18 mouse cellular contexts compared by ENCODE assay signal in genomic region chr5:76146401-76146800, GRCm38 (mm10). TPM values are rescaled to one million over a fixed set of nuclear protein-coding genes. Genes with fewer than 3 reads are reported as not detected.
A peak's percentile ranks its signal among the peaks of the same experiment; 100 is the strongest.
DNase-seq lines count a peak whose midpoint lies in the region; ATAC-seq lines count a peak whose summit lies in the region.
"Had no signal": no experiment of that assay in that cellular context is flagged by ENCODE, and none has a peak within 500 bp of the region (broad histone marks: within the 10 kb centered on the region; RNA-seq: fewer than 3 reads in every experiment).

No protein-coding gene starts in this region.

- H3K27ac ChIP-seq in lung, embryonic 15.5 days: no peak overlapping the region
- H3K27ac ChIP-seq in intestine, embryonic 15.5 days: no peak overlapping the region
- no peak overlapping the region for H3K27ac ChIP-seq in forebrain, embryonic 15.5 days (replicated peaks)
- H3K27ac ChIP-seq: forebrain, embryonic 13.5 days; hindbrain, embryonic 14.5 days; left cerebral cortex, adult 2 months; limb, embryonic 12.5 days had no signal

- no peak overlapping the region for H3K4me2 ChIP-seq in lung, embryonic 15.5 days
- H3K4me2 ChIP-seq in intestine, embryonic 15.5 days (replicated peaks): no peak overlapping the region
- no peak overlapping the region for H3K4me2 ChIP-seq in forebrain, embryonic 15.5 days (replicated peaks)
- H3K4me2 ChIP-seq: forebrain, embryonic 13.5 days; hindbrain, embryonic 14.5 days; limb, embryonic 12.5 days; midbrain, embryonic 11.5 days had no signal

- peak; percentile 57; the same call in 1 of the 2 replicates for ATAC-seq in lung, embryonic 15.5 days (ENCODE audit: borderline replicate concordance, extremely low read depth, low FRiP score, low TSS enrichment)
- peak; percentile 47; the same call in 1 of the 2 replicates for ATAC-seq in intestine, embryonic 15.5 days
- ATAC-seq in forebrain, embryonic 15.5 days (replicated peaks): no peak
- ATAC-seq: forebrain, embryonic 13.5 days had no signal

- H3K27me3 ChIP-seq in lung, embryonic 15.5 days: no peaks in the 10 kb centered on the region
- no peaks in the 10 kb centered on the region for H3K27me3 ChIP-seq in intestine, embryonic 15.5 days (replicated peaks)
- H3K27me3 ChIP-seq in splenic B cell, adult 2 months (ENCODE audit: control insufficient read depth, insufficient read depth, low read length, poor library complexity, severe bottlenecking): no peaks in the 10 kb centered on the region
- no peaks in the 10 kb centered on the region for H3K27me3 ChIP-seq in forebrain, embryonic 15.5 days
- H3K27me3 ChIP-seq: forebrain, embryonic 13.5 days; limb, embryonic 12.5 days had no signal

- DNase-seq in lung, adult 18-20 months: no peak
- peak; percentile 60 for DNase-seq in ES-CJ7 (ENCODE audit: low read depth, low spot score)
- DNase-seq in splenic B cell, adult 2 months (ENCODE audit: low read depth, low spot score): peak; percentile 34
- no peak for DNase-seq in spleen, adult 12 weeks (ENCODE audit: low spot score)
- DNase-seq: adrenal gland, postnatal 25 days; cerebellum, adult 9-10 months; heart, postnatal 10 days; kidney, adult 18-20 months; lung, postnatal 14 days; thymus, adult 2 months had no signal

- peaks cover 2% of the 10 kb centered on the region; the same call in 1 of the 2 replicates for H3K4me1 ChIP-seq in lung, embryonic 15.5 days
- H3K4me1 ChIP-seq in intestine, embryonic 15.5 days (replicated peaks): no peaks in the 10 kb centered on the region
- H3K4me1 ChIP-seq in forebrain, embryonic 15.5 days: peaks cover 2% of the 10 kb centered on the region
- H3K4me1 ChIP-seq: limb, embryonic 12.5 days had no signal

- no peaks in the 10 kb centered on the region for H3K9me3 ChIP-seq in lung, embryonic 15.5 days
- H3K9me3 ChIP-seq in intestine, embryonic 15.5 days: no peaks in the 10 kb centered on the region
- no peaks in the 10 kb centered on the region for H3K9me3 ChIP-seq in forebrain, embryonic 15.5 days
- H3K9me3 ChIP-seq: forebrain, embryonic 13.5 days; limb, embryonic 12.5 days had no signal

- 93% methylated on average over 1 of the region's 1 CpGs for WGBS in lung, embryonic 15.5 days
- 86% methylated on average over 1 of the region's 1 CpGs for WGBS in intestine, embryonic 15.5 days
- 91% methylated on average over 1 of the region's 1 CpGs for WGBS in forebrain, embryonic 15.5 days

- no peak overlapping the region for H3K9ac ChIP-seq in lung, embryonic 15.5 days
- no peak overlapping the region for H3K9ac ChIP-seq in intestine, embryonic 15.5 days
- H3K9ac ChIP-seq in forebrain, embryonic 15.5 days (replicated peaks): no peak overlapping the region
- H3K9ac ChIP-seq: forebrain, embryonic 13.5 days; hindbrain, embryonic 14.5 days; limb, embryonic 12.5 days had no signal

- no peak overlapping the region for H3K4me3 ChIP-seq in lung, embryonic 15.5 days
- no peak overlapping the region for H3K4me3 ChIP-seq in intestine, embryonic 15.5 days (replicated peaks)
- no peak overlapping the region for H3K4me3 ChIP-seq in forebrain, embryonic 15.5 days
- H3K4me3 ChIP-seq: forebrain, embryonic 13.5 days; left cerebral cortex, adult 2 months; limb, embryonic 12.5 days had no signal

- peaks cover 22% of the 10 kb centered on the region; the same call in 1 of the 2 replicates for H3K36me3 ChIP-seq in lung, embryonic 15.5 days
- H3K36me3 ChIP-seq in intestine, embryonic 15.5 days: peaks cover 6% of the 10 kb centered on the region; the same call in 1 of the 2 replicates
- peaks cover 7% of the 10 kb centered on the region; the same call in 1 of the 2 replicates for H3K36me3 ChIP-seq in splenic B cell, adult 2 months (ENCODE audit: control insufficient read depth, insufficient read depth, low read length, poor library complexity, severe bottlenecking)
- H3K36me3 ChIP-seq in forebrain, embryonic 15.5 days: 0 out of 2 replicates have a peak, but pooled peaks cover 3% of the 10 kb centered on the region

RNA-seq across cellular contexts. Expression of gene Srd5a3, which starts 6.3 kb away (rescaled TPM):
- 45.4 and 49.6 TPM in 2 replicates for polyA plus RNA-seq in lung, embryonic 15.5 days (2015; fragmentation: Nextera tagmentation; extraction: Ambion mirVana)
- 37.6 and 38.7 TPM in 2 replicates for polyA plus RNA-seq in intestine, embryonic 15.5 days (2015; fragmentation: Nextera tagmentation; extraction: Ambion mirVana)
- polyA plus RNA-seq in forebrain, embryonic 15.5 days (2015; fragmentation: Nextera tagmentation; extraction: Ambion mirVana): 15.6 and 16.2 TPM in 2 replicates

RNA-seq across cellular contexts. Expression of gene Tmem165, which starts 37.3 kb away (rescaled TPM):
- polyA plus RNA-seq in lung, embryonic 15.5 days (2015; fragmentation: Nextera tagmentation; extraction: Ambion mirVana): 108 and 110 TPM in 2 replicates
- 82.1 and 87.6 TPM in 2 replicates for polyA plus RNA-seq in intestine, embryonic 15.5 days (2015; fragmentation: Nextera tagmentation; extraction: Ambion mirVana)
- polyA plus RNA-seq in forebrain, embryonic 15.5 days (2015; fragmentation: Nextera tagmentation; extraction: Ambion mirVana): 44.2 and 49.8 TPM in 2 replicates

Comparison
In these comparisons a context has a peak if more than half of its experiments do, and no peak if none do; other contexts are left out.
1. DNase-seq: peak in ES-CJ7 (single experiment) and splenic B cell, adult 2 months (single experiment); none in lung, adult 18-20 months (0 of 2) and spleen, adult 12 weeks (single experiment).